ENCODE assay signal across 28 mouse cellular contexts in genomic region chr6:88596108-88596507, GRCm38 (mm10). TPM values are rescaled to one million over a fixed set of nuclear protein-coding genes. Genes with fewer than 3 reads are reported as not detected.
DNase-seq lines count a peak whose midpoint lies in the region; ATAC-seq and TF ChIP-seq lines count a peak whose summit lies in the region.
"Had no signal": no experiment of that assay in that cellular context is flagged by ENCODE, and none has a peak within 500 bp of the region (broad histone marks: within the 10 kb centered on the region; RNA-seq: fewer than 3 reads in every experiment).

No protein-coding gene starts in this region.

- H3K4me1 ChIP-seq in liver, embryonic 12.5 days = 0 out of 2 replicates have a peak, but pooled peaks cover 5% of the 10 kb centered on the region
- no peaks in the 10 kb centered on the region for H3K4me1 ChIP-seq in liver, embryonic 11.5 days (replicated peaks; ENCODE audit: control insufficient read depth, insufficient read depth, low read length)
- H3K4me1 ChIP-seq in liver, embryonic 14.5 days (replicated peaks; ENCODE audit: control insufficient read depth in 2 of 2, insufficient read depth in 2 of 2, low read length in 1 of 2) = peaks cover 3 to 5% of the 10 kb centered on the region in 2 experiments; a peak in 3 of 4 replicates
- H3K4me1 ChIP-seq in hindbrain, embryonic 10.5 days (replicated peaks) = peaks cover 10% of the 10 kb centered on the region
- H3K4me1 ChIP-seq: embryonic facial prominence, embryonic 12.5 days had no signal

- DNase-seq in liver, embryonic 11.5 days (ENCODE audit: low spot score) = no peak
- DNase-seq in liver, embryonic 14.5 days (ENCODE audit: low read depth in 3 of 3, low spot score in 3 of 3) = peak in 1 of 3 experiments; percentile 6
- DNase-seq in hindbrain, embryonic 10.5 days (ENCODE audit: low spot score) = no peak
- no peak for DNase-seq in Muller cell, postnatal 12 days (ENCODE audit: inconsistent ontology term)
- DNase-seq: adrenal gland, adult 8-10 months; adrenal gland, postnatal 14 days; adrenal gland, postnatal 36 days; B cell, adult 2 months; cerebellum, adult 11 months; cerebellum, adult 18-20 months; cerebellum, adult 8-10 months; cerebellum, adult 9-11 months; cerebellum, postnatal 14 days; cerebellum, postnatal 36 days had no signal

- no peaks in the 10 kb centered on the region for H3K36me3 ChIP-seq in liver, embryonic 12.5 days
- 0 out of 2 replicates have a peak, but pooled peaks cover 2% of the 10 kb centered on the region for H3K36me3 ChIP-seq in liver, embryonic 11.5 days (ENCODE audit: control insufficient read depth, insufficient read depth, low read length)
- no peaks in the 10 kb centered on the region for H3K36me3 ChIP-seq in liver, embryonic 14.5 days (replicated peaks; ENCODE audit: control insufficient read depth, insufficient read depth, low read depth)
- no peaks in the 10 kb centered on the region for H3K36me3 ChIP-seq in hindbrain, embryonic 10.5 days
- H3K36me3 ChIP-seq: embryonic facial prominence, embryonic 10.5 days; embryonic facial prominence, embryonic 12.5 days; forebrain, embryonic 10.5 days; forebrain, embryonic 12.5 days; G1E had no signal

- H3K27ac ChIP-seq in liver, embryonic 12.5 days = no peak overlapping the region
- no peak overlapping the region for H3K27ac ChIP-seq in liver, embryonic 11.5 days (ENCODE audit: low read depth, low read length)
- no peak overlapping the region for H3K27ac ChIP-seq in liver, embryonic 14.5 days
- H3K27ac ChIP-seq in hindbrain, embryonic 10.5 days = no peak overlapping the region
- H3K27ac ChIP-seq: embryonic facial prominence, embryonic 10.5 days; embryonic facial prominence, embryonic 12.5 days; forebrain, embryonic 10.5 days; forebrain, embryonic 12.5 days had no signal

- TF ChIP-seq CTCF in liver, embryonic 14.5 days (IDR thresholded peaks at IDR 0.05; ENCODE audit: low read depth) = no peak

- WGBS in liver, embryonic 12.5 days (ENCODE audit: insufficient replicate concordance) = 27% methylated on average over 2 of the region's 2 CpGs
- WGBS in liver, embryonic 11.5 days = 56% methylated on average over 2 of the region's 2 CpGs
- WGBS in liver, embryonic 14.5 days (ENCODE audit: insufficient replicate concordance) = 6% methylated on average over 2 of the region's 2 CpGs
- WGBS in hindbrain, embryonic 10.5 days = 75% methylated on average over 2 of the region's 2 CpGs

- TF ChIP-seq EP300 in liver, embryonic 14.5 days (IDR thresholded peaks at IDR 0.05; ENCODE audit: low read depth) = peak; percentile 51

- no peak overlapping the region for H3K4me3 ChIP-seq in liver, embryonic 12.5 days
- H3K4me3 ChIP-seq in liver, embryonic 11.5 days (ENCODE audit: low read depth, low read length) = no peak overlapping the region
- H3K4me3 ChIP-seq in liver, embryonic 14.5 days (ENCODE audit: insufficient read depth in 1 of 2, low read depth in 2 of 2, low read length in 2 of 2) = no peak overlapping the region
- H3K4me3 ChIP-seq in hindbrain, embryonic 10.5 days = no peak overlapping the region
- H3K4me3 ChIP-seq: embryonic facial prominence, embryonic 10.5 days; embryonic facial prominence, embryonic 12.5 days; erythroblast, embryonic 14.5 days; forebrain, embryonic 10.5 days; forebrain, embryonic 12.5 days had no signal

- no peak overlapping the region for H3K4me2 ChIP-seq in liver, embryonic 12.5 days
- H3K4me2 ChIP-seq in liver, embryonic 11.5 days = no peak overlapping the region
- H3K4me2 ChIP-seq in liver, embryonic 14.5 days (ENCODE audit: low read depth) = no peak overlapping the region
- H3K4me2 ChIP-seq: embryonic facial prominence, embryonic 12.5 days; forebrain, embryonic 12.5 days had no signal

- H3K9me3 ChIP-seq in liver, embryonic 12.5 days (replicated peaks) = no peaks in the 10 kb centered on the region
- H3K9me3 ChIP-seq in liver, embryonic 11.5 days (ENCODE audit: control insufficient read depth, low read length) = no peaks in the 10 kb centered on the region
- H3K9me3 ChIP-seq in liver, embryonic 14.5 days (ENCODE audit: control insufficient read depth, low read length) = no peaks in the 10 kb centered on the region
- 0 out of 2 replicates have a peak, but pooled peaks cover 3% of the 10 kb centered on the region for H3K9me3 ChIP-seq in hindbrain, embryonic 10.5 days
- H3K9me3 ChIP-seq: embryonic facial prominence, embryonic 12.5 days had no signal

- peak; percentile 51; the same call in 1 of the 2 replicates for ATAC-seq in liver, embryonic 12.5 days
- ATAC-seq in liver, embryonic 11.5 days (replicated peaks; ENCODE audit: low FRiP score) = no peak
- 0 out of 2 replicates have a peak, but pooled peaks have one; percentile 36 for ATAC-seq in common myeloid progenitor, adult 5-6 weeks (replicated peaks; ENCODE audit: low read depth, poor library complexity, severe bottlenecking)
- peak; percentile 52; the same call in 1 of the 2 replicates for ATAC-seq in liver, embryonic 14.5 days (ENCODE audit: insufficient read depth)
- peak; percentile 92 for ATAC-seq in megakaryocyte progenitor cell, adult 5-6 weeks (replicated peaks; ENCODE audit: poor library complexity)
- no peak for ATAC-seq in activated CD4-positive, CD25-positive, alpha-beta regulatory T cell, adult 4 months
- ATAC-seq: CD4-positive, CD25-positive, alpha-beta regulatory T cell, adult 4 months; forebrain, embryonic 14.5 days; forebrain, embryonic 16.5 days had no signal

- H3K27me3 ChIP-seq in liver, embryonic 12.5 days (replicated peaks) = no peaks in the 10 kb centered on the region
- H3K27me3 ChIP-seq in liver, embryonic 11.5 days (replicated peaks; ENCODE audit: control insufficient read depth, insufficient read depth, low read length) = no peaks in the 10 kb centered on the region
- no peaks in the 10 kb centered on the region for H3K27me3 ChIP-seq in liver, embryonic 14.5 days (ENCODE audit: control insufficient read depth, insufficient read depth, low read length)
- H3K27me3 ChIP-seq in hindbrain, embryonic 10.5 days (ENCODE audit: insufficient read depth, poor library complexity, severe bottlenecking) = peaks cover 2% of the 10 kb centered on the region; the same call in 1 of the 2 replicates
- H3K27me3 ChIP-seq: CH12.LX; embryonic facial prominence, embryonic 12.5 days; forebrain, embryonic 12.5 days had no signal

- H3K9ac ChIP-seq in liver, embryonic 12.5 days = no peak overlapping the region
- no peak overlapping the region for H3K9ac ChIP-seq in liver, embryonic 11.5 days (ENCODE audit: low read depth, low read length)
- H3K9ac ChIP-seq in liver, embryonic 14.5 days (replicated peaks) = no peak overlapping the region
- H3K9ac ChIP-seq: embryonic facial prominence, embryonic 12.5 days; forebrain, embryonic 12.5 days had no signal

RNA-seq across cellular contexts. Expression of gene Kbtbd12, which starts 41.6 kb away (rescaled TPM):
- 0.52 and 0.85 TPM in 2 replicates for polyA plus RNA-seq in liver, embryonic 12.5 days (2016; fragmentation: Nextera tagmentation; extraction: Ambion mirVana)
- polyA plus RNA-seq in liver, embryonic 11.5 days (2014; fragmentation: Nextera tagmentation; extraction: Ambion mirVana) = 0.12 and 0.52 TPM in 2 replicates
- total RNA-seq in common myeloid progenitor, adult 5-6 weeks (2017) = 0.44 and 3.3 TPM in 2 replicates
- 0.30 and 0.65 TPM in 2 replicates for polyA plus RNA-seq in liver, embryonic 14.5 days (2012; rRNA removed)
- 0.80 and 1.5 TPM in 2 replicates for polyA plus RNA-seq in liver, embryonic 14.5 days (2014; fragmentation: Nextera tagmentation; extraction: Ambion mirVana)
- 0.17 and 0.37 TPM in 2 replicates for total RNA-seq in megakaryocyte progenitor cell, adult 5-6 weeks (2015)
- total RNA-seq in megakaryocyte progenitor cell, adult 5-6 weeks (2017) = 0.41 and 0.67 TPM in 2 replicates
- polyA plus RNA-seq in hindbrain, embryonic 10.5 days (2016; fragmentation: Nextera tagmentation; extraction: Ambion mirVana) = not detected in 2 replicates
- not detected for polyA plus RNA-seq in activated CD4-positive, CD25-positive, alpha-beta regulatory T cell, adult 4 months (2017; shearing (Covaris generic))
- total RNA-seq: CH12.LX had no signal
- polyA plus RNA-seq: CD4-positive, CD25-positive, alpha-beta regulatory T cell, adult 4 months; embryonic facial prominence, embryonic 12.5 days; erythroblast, embryonic 14.5 days; G1E had no signal

Comparison
In these comparisons a context has a peak if more than half of its experiments do, and no peak if none do; other contexts are left out.
1. ATAC-seq: peak in liver, embryonic 12.5 days (single experiment), common myeloid progenitor, adult 5-6 weeks (single experiment), liver, embryonic 14.5 days (single experiment) and megakaryocyte progenitor cell, adult 5-6 weeks (single experiment); none in liver, embryonic 11.5 days (single experiment) and activated CD4-positive, CD25-positive, alpha-beta regulatory T cell, adult 4 months (single experiment).